Mouse (Mus musculus): ENCODE measurements around the gene Amer2. TPM values are rescaled to one million over a fixed set of nuclear protein-coding genes. Genes with fewer than 3 reads are reported as not detected.

Amer2 gene
- polyA plus RNA-seq, 1 experiment from 2014 or later = 12.6 TPM

GRCm38 (mm10) chr14:60369667-60370315 is 3.3 kb upstream of the Amer2 start:
- H3K4me3 ChIP-seq (ENCODE audit: low read depth, low read length) = no peak overlapping the region
- H3K4me1 ChIP-seq (replicated peaks; ENCODE audit: control insufficient read depth, insufficient read depth, low read length) = no peaks in the 10 kb centered on the region
- no peak overlapping the region for H3K27ac ChIP-seq (ENCODE audit: low read depth, low read length)
- no peak for ATAC-seq (ENCODE audit: low FRiP score)
- DNase-seq (ENCODE audit: low spot score) = no peak
- H3K4me2 ChIP-seq (replicated peaks; ENCODE audit: low read depth, low read length) = no peak overlapping the region
- no peak overlapping the region for H3K9ac ChIP-seq (ENCODE audit: low read depth, low read length)
- 72% methylated on average over 5 of the region's 5 CpGs for WGBS
- no peaks in the 10 kb centered on the region for H3K27me3 ChIP-seq (ENCODE audit: control insufficient read depth, insufficient read depth, low read length)
- H3K9me3 ChIP-seq (ENCODE audit: control insufficient read depth, low read length) = no peaks in the 10 kb centered on the region
- no peaks in the 10 kb centered on the region for H3K36me3 ChIP-seq (ENCODE audit: control insufficient read depth, insufficient read depth, low read length)

GRCm38 (mm10) chr14:60377107-60377506 is 4.0 kb downstream of the Amer2 start:
- Histone ChIP-seq H3K4me3 (ENCODE audit: low read depth, low read length) (no peak overlapping the region), H3K9ac (ENCODE audit: low read depth, low read length) (no peak overlapping the region), H3K4me2 (replicated peaks; ENCODE audit: low read depth, low read length) (no peak overlapping the region), H3K27ac (ENCODE audit: low read depth, low read length) (no peak overlapping the region), H3K27me3 (ENCODE audit: control insufficient read depth, insufficient read depth, low read length) (no peaks in the 10 kb centered on the region), H3K9me3 (ENCODE audit: control insufficient read depth, low read length) (no peaks in the 10 kb centered on the region), H3K36me3 (ENCODE audit: control insufficient read depth, insufficient read depth, low read length) (no peaks in the 10 kb centered on the region), H3K4me1 (replicated peaks; ENCODE audit: control insufficient read depth, insufficient read depth, low read length) (0 out of 2 replicates have a peak, but pooled peaks cover 2% of the 10 kb centered on the region)
- 56% methylated on average over 2 of the region's 2 CpGs for WGBS
- DNase-seq (ENCODE audit: low spot score) (no peak), ATAC-seq (ENCODE audit: low FRiP score) (peak; percentile 2; the same call in 1 of the 2 replicates)

- DNase-seq (ENCODE audit: low spot score) (peak; percentile 39), ATAC-seq (ENCODE audit: low FRiP score) (peak; percentile 50; the same call in 1 of the 2 replicates)
- 26% methylated on average over 10 of the region's 10 CpGs for WGBS
These were observed 4.5 kb downstream of the Amer2 start for GRCm38 (mm10) chr14:60377546-60377945.

GRCm38 (mm10) chr14:60378057-60378565 is 5.1 kb downstream of the Amer2 start:
- peak; percentile 88 for ATAC-seq (ENCODE audit: low FRiP score)
- under 1% methylated on average over 53 of the region's 53 CpGs for WGBS
- Histone ChIP-seq H3K27me3 (ENCODE audit: control insufficient read depth, insufficient read depth, low read length) (no peaks in the 10 kb centered on the region), H3K36me3 (ENCODE audit: control insufficient read depth, insufficient read depth, low read length) (no peaks in the 10 kb centered on the region), H3K9ac (ENCODE audit: low read depth, low read length) (peak overlapping the region; percentile 92), H3K4me2 (replicated peaks; ENCODE audit: low read depth, low read length) (peak overlapping the region; percentile 73), H3K27ac (ENCODE audit: low read depth, low read length) (peak overlapping the region; percentile 89), H3K4me1 (replicated peaks; ENCODE audit: control insufficient read depth, insufficient read depth, low read length) (0 out of 2 replicates have a peak, but pooled peaks cover 2% of the 10 kb centered on the region), H3K9me3 (ENCODE audit: control insufficient read depth, low read length) (no peaks in the 10 kb centered on the region), H3K4me3 (ENCODE audit: low read depth, low read length) (peak overlapping the region; percentile 51)
- DNase-seq (ENCODE audit: low spot score) = peak; percentile 93

More at GRCm38 (mm10) chr14:60377546-60377945, 4.5 kb downstream of the Amer2 start:
- Histone ChIP-seq H3K27me3 (ENCODE audit: control insufficient read depth, insufficient read depth, low read length) (no peaks in the 10 kb centered on the region), H3K4me1 (replicated peaks; ENCODE audit: control insufficient read depth, insufficient read depth, low read length) (0 out of 2 replicates have a peak, but pooled peaks cover 2% of the 10 kb centered on the region), H3K36me3 (ENCODE audit: control insufficient read depth, insufficient read depth, low read length) (no peaks in the 10 kb centered on the region), H3K4me2 (replicated peaks; ENCODE audit: low read depth, low read length) (peak overlapping the region; percentile 73), H3K9ac (ENCODE audit: low read depth, low read length) (peak overlapping the region; percentile 92), H3K27ac (ENCODE audit: low read depth, low read length) (no peak overlapping the region; the same call in 1 of the 2 replicates), H3K4me3 (ENCODE audit: low read depth, low read length) (peak overlapping the region; percentile 51), H3K9me3 (ENCODE audit: control insufficient read depth, low read length) (no peaks in the 10 kb centered on the region)

- Histone ChIP-seq H3K36me3 (ENCODE audit: control insufficient read depth, insufficient read depth, low read length) (no peaks in the 10 kb centered on the region), H3K27me3 (ENCODE audit: control insufficient read depth, insufficient read depth, low read length) (no peaks in the 10 kb centered on the region), H3K4me3 (ENCODE audit: low read depth, low read length) (peak overlapping the region; percentile 51), H3K9me3 (ENCODE audit: control insufficient read depth, low read length) (no peaks in the 10 kb centered on the region), H3K9ac (ENCODE audit: low read depth, low read length) (peak overlapping the region; percentile 92), H3K4me1 (replicated peaks; ENCODE audit: control insufficient read depth, insufficient read depth, low read length) (0 out of 2 replicates have a peak, but pooled peaks cover 2% of the 10 kb centered on the region), H3K27ac (ENCODE audit: low read depth, low read length) (peak overlapping the region; percentile 89), H3K4me2 (replicated peaks; ENCODE audit: low read depth, low read length) (peak overlapping the region; percentile 73)
- under 1% methylated on average over 63 of the region's 77 CpGs for WGBS
- peak; percentile 79 for ATAC-seq (ENCODE audit: low FRiP score)
- DNase-seq (ENCODE audit: low spot score) = peak; percentile 68
These were observed 5.7 kb downstream of the Amer2 start for GRCm38 (mm10) chr14:60378566-60379322.

- Histone ChIP-seq H3K27me3 (ENCODE audit: control insufficient read depth, insufficient read depth, low read length) (no peaks in the 10 kb centered on the region), H3K36me3 (ENCODE audit: control insufficient read depth, insufficient read depth, low read length) (no peaks in the 10 kb centered on the region), H3K27ac (ENCODE audit: low read depth, low read length) (0 out of 2 replicates have a peak overlapping the region, but pooled peaks have one; percentile 89), H3K9me3 (ENCODE audit: control insufficient read depth, low read length) (no peaks in the 10 kb centered on the region), H3K4me3 (ENCODE audit: low read depth, low read length) (peak overlapping the region; percentile 51), H3K4me1 (replicated peaks; ENCODE audit: control insufficient read depth, insufficient read depth, low read length) (0 out of 2 replicates have a peak, but pooled peaks cover 2% of the 10 kb centered on the region), H3K4me2 (replicated peaks; ENCODE audit: low read depth, low read length) (peak overlapping the region; percentile 73), H3K9ac (ENCODE audit: low read depth, low read length) (peak overlapping the region; percentile 92)
- WGBS = 53% methylated on average over 20 of the region's 20 CpGs
- ATAC-seq (ENCODE audit: low FRiP score) = peak; percentile 20; the same call in 1 of the 2 replicates
- no peak for DNase-seq (ENCODE audit: low spot score)
These were observed 6.4 kb downstream of the Amer2 start for GRCm38 (mm10) chr14:60379323-60379957.

- H3K9ac ChIP-seq (ENCODE audit: low read depth, low read length) = no peak overlapping the region
- no peaks in the 10 kb centered on the region for H3K9me3 ChIP-seq (ENCODE audit: control insufficient read depth, low read length)
- no peaks in the 10 kb centered on the region for H3K27me3 ChIP-seq (ENCODE audit: control insufficient read depth, insufficient read depth, low read length)
- H3K36me3 ChIP-seq (ENCODE audit: control insufficient read depth, insufficient read depth, low read length) = no peaks in the 10 kb centered on the region
- 0 out of 2 replicates have a peak, but pooled peaks cover 2% of the 10 kb centered on the region for H3K4me1 ChIP-seq (replicated peaks; ENCODE audit: control insufficient read depth, insufficient read depth, low read length)
- DNase-seq (ENCODE audit: low spot score) (no peak), ATAC-seq (ENCODE audit: low FRiP score) (no peak)
- H3K4me3 ChIP-seq (ENCODE audit: low read depth, low read length) = peak overlapping the region; percentile 51
- no peak overlapping the region for H3K27ac ChIP-seq (ENCODE audit: low read depth, low read length)
- WGBS = 95% methylated on average over 8 of the region's 8 CpGs
- peak overlapping the region; percentile 73 for H3K4me2 ChIP-seq (replicated peaks; ENCODE audit: low read depth, low read length)
These were observed 6.9 kb downstream of the Amer2 start for GRCm38 (mm10) chr14:60379958-60380330.

GRCm38 (mm10) chr14:60381671-60382070 is 8.6 kb downstream of the Amer2 start:
- Histone ChIP-seq H3K9ac (ENCODE audit: low read depth, low read length) (no peak overlapping the region), H3K4me2 (replicated peaks; ENCODE audit: low read depth, low read length) (peak overlapping the region; percentile 3), H3K27ac (ENCODE audit: low read depth, low read length) (no peak overlapping the region), H3K9me3 (ENCODE audit: control insufficient read depth, low read length) (no peaks in the 10 kb centered on the region), H3K4me3 (ENCODE audit: low read depth, low read length) (no peak overlapping the region), H3K27me3 (ENCODE audit: control insufficient read depth, insufficient read depth, low read length) (no peaks in the 10 kb centered on the region), H3K36me3 (ENCODE audit: control insufficient read depth, insufficient read depth, low read length) (no peaks in the 10 kb centered on the region), H3K4me1 (replicated peaks; ENCODE audit: control insufficient read depth, insufficient read depth, low read length) (0 out of 2 replicates have a peak, but pooled peaks cover 2% of the 10 kb centered on the region)
- DNase-seq (ENCODE audit: low spot score) (no peak), ATAC-seq (ENCODE audit: low FRiP score) (no peak)
- WGBS = 84% methylated on average over 4 of the region's 4 CpGs
